Mouse (Mus musculus): ENCODE data around the gene Tmed9.

The Tmed9 gene

DNA sequence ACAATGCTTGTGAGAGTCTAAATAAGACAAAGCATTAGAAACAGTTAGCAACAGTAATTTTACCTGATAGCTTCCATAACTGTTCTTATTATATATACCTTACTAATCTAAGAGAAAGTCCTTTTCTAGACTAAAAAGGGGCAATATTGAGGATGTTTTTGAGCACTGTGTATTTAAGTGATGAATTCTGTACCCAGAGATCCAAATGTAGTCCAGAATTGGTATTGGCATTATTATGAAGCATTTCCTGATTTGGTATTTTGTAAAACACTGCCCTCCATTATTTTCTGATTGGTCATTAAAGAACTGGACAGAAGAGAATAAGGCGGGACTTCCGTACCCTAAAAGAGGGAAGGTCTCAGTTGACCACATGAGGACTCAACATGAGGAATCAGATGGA is at the start of gene Tmed9:
TSS of gene Tmed9 (plus strand) at position 301 of the 400 bp plus-strand sequence.
- in situ Hi-C loops (cut with MboI, MseI), result no loop called here

DNA sequence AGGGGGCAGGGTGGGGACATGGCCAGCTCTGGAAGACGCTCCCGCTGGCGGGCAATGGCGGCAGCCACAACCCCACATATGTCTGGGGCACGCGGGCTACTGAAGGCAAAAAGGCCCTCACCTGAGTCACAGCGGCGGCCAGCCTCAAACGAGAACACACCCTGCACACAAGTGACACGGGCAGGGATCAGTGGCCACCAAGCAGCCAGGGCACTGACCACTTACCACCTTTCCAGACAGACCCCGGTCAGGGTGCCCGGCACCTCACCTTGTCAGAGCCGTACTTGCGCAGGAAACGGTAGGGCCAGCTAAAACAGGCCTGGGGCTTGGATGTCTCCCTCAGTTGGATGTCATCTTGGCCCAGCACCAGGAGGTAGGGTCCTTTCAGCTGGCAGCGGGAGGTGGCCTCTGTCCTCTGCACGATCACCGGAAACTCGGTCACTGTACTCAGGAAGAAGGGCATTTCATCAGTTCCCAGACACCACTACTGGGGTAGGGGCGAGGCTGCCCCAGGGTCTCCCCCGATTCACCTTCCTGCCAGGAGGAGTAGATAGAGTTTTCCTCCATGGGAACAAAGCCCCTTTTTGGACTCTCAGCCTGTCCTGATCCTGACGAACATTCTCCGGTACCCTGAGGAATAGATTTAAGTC is 49.5 kb upstream of the Tmed9 start:
- in situ Hi-C loops (cut with MboI, MseI), result no loop called here

DNA sequence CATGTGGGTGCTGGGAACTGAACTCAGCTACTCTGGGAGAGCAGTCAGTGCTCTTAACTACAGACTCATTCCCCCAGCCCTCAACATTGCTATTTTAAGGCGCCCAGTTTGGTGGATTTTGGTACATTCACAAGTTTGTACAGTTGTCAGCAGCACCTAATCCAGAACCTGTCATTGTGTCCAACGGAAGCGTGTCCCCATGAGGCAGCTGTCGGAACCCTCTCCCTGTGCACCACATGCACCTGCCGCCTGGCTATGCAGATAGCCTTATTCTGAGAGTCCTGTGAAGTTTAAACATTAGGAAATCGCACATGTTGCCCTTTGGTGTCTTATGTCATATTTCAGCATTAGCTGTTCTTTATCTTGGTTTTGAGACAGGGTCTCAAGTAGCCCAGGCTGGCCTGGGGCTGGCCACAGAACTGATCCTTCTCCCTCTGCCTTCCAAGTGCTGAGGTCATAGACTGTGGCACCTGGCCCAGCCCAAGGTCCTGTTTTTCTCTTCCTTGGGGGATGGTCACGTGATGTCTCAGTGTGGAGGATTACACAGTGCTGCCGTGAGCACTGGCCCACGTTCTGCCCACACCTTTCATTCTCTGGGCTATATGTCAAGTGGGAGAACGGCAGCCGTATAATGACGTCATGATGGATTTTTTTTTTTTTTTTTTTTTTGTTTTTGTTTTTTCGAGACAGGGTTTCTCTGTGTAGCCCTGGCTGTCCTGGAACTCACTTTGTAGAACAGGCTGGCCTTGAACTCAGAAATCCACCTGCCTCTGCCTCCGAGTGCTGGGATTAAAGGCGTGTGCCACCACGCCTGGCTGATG is 47.6 kb upstream of the Tmed9 start:
- in situ Hi-C loops (cut with MboI, MseI), result no loop called here

DNA sequence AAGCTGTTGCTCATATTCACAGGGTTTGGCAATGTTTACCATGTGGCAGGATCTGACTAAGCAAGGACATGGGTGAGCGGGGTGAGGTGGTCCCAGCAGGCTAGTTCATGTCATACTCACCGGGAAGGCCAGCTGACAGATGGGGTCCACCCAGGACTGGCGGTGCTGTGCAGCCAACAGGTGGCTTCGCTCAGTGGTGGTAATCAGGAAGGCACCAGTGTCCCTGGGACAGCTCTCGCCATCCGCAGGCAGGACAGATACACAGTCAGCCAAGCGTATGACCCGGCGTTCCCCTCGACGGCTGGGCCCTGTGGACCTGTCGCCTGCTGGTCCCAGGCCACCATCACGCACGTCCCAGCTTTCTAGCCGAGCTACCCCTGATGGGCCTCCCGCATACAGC is 46.3 kb upstream of the Tmed9 start:
- in situ Hi-C loops (cut with MboI, MseI), result no loop called here

DNA sequence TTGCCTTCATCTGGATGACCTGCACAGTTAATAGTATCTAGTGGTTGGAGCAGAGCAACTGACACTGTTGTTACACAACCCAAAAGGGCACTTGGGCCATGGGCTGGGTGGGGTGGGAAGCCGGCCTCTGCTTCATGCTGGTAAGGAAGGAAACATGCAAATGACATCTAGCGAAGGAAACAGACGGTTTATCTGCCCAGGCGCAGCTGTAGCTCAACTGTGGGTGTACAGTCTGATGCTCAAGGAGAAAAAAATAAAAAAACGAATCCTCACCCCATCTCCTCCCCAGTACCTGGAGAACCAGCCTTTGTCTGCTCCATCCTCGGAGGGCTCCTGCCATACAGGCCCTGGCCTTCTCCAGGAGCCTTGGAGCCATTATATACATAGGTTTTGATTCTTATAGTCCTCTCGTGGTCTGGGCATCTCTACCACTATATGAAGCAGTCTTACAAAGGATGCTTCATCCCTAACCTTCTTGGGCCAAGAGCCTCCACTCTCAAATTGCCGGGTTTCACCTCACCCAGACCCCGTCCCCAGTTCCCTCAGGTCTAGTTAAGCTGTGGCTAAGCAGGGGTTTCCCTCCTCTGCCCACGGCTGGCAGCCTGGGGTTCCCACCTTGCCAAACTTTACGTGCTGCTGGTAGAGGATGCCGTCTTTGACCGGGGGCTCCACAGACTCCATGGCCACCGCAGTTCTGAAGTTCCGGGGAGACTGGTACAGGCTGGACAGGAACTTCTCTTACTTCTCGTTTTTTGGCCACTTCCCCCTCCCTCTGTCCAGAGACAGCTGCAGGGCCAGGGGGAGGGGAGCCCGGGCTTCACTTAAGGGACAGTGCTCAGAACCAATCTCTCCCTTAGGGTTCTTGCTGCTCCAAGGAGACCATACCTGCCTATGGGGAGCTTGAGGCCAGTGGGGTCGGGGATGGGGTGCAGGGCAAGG is 45.4 kb upstream of the Tmed9 start:
- in situ Hi-C loops (cut with MboI, MseI), result no loop called here

DNA sequence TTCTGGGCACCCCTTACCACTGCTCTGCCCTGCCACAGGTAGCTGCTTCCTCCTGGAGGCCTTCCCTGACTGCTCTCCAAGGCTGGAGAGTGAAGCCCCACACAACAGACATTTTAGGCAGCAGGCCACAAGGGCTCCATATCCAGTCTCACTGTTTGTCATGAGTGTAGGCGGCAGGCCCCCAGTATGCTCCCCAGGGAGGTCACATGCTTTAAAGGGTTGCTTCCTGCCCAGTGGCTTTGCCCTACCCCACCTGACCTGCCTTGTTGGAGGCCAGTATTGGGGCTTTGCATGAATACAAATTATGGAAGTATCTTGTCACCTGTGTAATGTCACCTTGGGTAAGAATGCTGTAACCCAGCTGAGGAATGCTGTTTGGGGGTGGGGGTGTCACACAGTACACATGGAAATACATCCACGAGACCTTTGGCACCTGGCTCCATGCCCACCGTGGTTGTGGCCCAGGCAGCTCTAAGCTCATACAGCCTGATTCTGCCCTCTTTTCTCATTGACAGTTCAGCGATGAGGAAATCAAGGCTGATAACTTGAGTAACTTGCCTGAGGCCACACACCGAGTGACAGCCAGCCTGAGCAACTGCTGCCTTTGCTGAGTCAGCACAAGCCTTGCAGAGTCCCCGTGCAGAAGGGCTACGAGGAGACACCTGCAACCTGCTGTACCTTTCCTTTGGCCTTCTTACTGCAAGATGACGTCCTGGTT is 44.2 kb upstream of the Tmed9 start, which contains the start of gene Dok3:
TSS of gene Dok3 (minus strand) at position 99 of the 718 bp plus-strand sequence.
- in situ Hi-C loops (cut with MboI, MseI), result no loop called here

DNA sequence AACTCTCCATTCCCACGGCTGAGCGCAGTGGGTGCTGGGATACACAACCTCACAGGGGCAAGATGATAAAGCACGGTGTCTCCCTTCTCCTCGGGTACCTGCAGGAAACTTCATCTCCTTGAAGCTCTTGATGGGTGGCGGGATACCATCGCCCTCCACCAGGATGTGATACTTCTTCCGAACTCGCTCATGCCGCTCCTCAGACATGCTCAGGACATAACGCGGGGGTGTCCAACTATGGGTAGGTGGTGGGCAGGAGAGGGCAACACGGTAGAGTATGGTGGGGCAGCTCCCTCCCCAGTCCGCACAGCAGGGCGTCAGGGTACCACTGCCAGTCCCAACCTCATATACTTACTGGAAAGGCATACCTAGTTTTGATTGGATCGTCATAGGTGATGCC is 38.3 kb upstream of the Tmed9 start:
- in situ Hi-C loops (cut with MboI, MseI), result no loop called here

DNA sequence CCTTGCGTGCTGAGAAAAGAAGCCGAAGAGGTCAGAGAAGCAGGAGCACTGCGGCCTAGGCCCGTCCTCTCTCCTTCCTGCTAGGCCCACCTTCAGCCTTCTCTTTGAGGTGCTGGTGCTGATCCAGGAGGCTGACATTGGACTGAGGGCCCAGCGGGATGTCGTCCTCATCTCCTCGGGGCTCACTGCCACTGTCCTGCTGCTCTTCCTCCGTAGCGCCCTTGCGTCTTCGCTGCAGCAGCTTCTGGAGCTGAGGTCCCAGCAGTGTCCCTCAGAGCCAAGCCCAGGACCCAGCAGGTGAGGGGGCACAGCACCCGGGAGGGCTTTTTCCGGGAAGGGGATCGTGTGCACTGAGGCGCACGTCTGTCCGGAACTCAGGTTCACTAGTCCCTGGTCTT is 37.7 kb upstream of the Tmed9 start:
- in situ Hi-C loops (cut with MboI, MseI), result no loop called here

DNA sequence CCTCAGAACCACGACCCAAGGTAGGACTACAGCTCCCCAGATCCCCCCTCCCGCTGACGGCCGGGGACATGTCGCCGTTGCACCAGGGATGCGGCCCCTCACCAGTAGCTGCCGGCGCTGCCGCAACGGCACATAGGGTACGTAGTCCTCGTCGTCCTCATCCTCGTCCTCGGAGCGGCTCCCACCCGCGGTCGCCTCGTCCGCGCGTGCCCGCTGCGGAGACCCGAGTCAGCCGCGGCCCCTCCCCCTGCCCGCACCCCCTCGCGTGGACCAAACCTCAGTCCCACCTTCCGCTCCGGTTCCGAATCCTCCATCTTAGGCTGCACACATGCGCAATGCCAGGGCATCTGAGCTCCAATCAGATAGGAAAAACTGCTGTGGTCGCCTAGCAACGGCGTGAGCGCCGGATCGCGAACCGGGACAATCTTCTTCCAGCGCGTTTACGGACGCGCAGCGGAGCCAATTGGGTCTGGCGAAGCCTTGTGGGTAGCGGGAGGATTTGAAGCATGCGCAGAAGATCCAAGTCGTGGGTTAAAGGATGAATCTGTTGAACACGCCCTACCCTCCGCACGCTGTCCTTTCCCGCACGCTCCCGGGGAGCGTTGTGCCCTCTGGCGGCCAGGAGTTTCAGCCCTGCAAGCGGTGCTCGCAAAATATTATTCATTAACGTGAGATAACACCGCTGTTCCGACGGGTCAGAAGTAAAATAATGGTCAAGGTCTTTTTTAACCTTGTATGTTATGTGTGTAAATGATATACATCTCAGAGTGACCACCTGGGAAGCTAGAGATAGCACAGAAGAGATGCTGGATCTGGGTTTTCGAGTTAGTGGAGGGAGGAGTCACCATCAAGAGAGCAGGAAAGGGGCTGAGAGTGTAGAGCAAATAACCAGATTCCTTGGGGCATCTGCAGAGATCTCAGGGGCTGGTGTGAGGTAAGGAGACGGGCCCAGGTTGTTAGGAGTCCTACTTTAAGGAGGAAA is 37.0 kb upstream of the Tmed9 start, which contains the start of gene Ddx41:
TSS of gene Ddx41 (minus strand) at position 465 of the 982 bp plus-strand sequence.
- in situ Hi-C loops (cut with MboI, MseI), result no loop called here

DNA sequence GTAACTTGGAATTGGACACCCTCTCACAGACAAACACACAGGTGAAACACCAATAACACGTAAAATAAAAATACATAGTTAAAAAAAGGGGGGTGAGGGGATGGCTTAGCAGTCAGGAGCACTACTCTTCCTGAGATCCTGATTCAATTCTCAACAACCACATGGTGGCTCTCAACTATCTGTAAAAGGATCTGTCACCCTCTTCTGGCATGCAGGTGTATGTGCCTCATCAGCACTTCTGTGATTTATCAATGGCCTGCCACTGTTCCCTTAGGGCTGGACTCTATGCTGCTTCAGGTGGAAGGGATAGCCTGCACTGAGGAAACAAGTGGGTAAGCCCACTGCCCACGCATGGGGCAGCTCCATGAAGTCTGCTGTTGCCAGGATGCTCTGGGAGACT is 32.6 kb upstream of the Tmed9 start:
- in situ Hi-C loops (cut with MboI, MseI), result no loop called here

DNA sequence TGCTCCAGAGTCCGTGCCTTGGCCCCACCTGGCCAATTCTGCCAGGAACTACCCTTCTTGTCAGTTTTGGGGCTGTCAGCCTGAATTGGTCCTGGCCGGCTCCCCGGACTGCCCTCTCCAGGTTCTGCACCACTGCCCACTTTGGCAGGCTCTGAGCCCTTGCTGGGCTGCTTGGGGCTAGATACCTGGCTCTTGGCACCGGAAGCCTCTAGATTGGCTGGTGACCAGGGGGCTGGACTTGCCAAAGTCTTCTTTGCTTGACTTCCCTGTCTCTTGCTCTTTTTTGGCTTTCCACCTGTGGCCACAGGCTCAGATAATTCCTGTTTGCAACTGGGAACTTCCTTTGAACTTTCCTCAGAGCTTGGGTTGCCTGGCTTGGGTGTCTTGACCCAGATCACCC is 30.6 kb upstream of the Tmed9 start:
- in situ Hi-C loops (cut with MboI, MseI), result no loop called here

DNA sequence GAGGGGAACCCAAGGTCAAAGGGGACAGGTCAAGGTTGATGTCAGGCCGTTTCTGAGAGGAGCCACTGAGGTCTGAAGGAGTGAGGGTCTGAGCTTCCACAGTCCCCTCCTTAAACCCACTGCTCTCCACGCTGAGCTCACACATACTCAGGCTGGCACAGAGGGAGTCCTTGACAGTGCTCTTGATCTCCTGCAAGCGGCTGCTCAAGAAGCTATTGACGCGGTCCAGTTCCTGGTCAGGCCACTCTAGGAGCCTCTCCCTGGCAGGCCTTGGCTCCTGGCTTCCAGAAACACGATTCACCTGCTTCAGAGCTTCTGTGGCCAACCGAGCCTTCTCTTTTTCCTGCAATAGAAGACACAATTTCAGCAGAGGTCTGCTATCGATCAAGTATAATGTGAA is 30.1 kb upstream of the Tmed9 start:
- in situ Hi-C loops (cut with MboI, MseI), result no loop called here

DNA sequence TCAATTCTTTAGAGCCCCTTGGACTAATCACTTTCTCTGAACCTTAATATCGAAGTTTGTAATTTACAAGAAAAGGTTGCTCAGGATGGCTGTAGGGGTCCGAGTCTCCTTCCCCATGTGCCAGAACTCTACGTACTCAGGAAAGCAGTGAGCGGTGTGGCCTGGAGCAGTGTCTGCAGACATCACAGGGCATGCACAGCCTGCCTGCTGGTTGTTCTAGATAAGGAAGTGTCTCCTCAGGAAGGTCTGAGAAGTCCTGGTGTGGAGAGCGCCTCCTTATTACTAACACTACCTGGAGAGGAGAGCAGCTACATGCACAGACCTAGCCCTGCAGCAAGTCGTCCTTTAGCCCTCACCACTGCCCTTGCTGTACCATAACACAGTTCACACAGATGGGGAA is 28.7 kb upstream of the Tmed9 start:
- in situ Hi-C loops (cut with MboI, MseI), result no loop called here

DNA sequence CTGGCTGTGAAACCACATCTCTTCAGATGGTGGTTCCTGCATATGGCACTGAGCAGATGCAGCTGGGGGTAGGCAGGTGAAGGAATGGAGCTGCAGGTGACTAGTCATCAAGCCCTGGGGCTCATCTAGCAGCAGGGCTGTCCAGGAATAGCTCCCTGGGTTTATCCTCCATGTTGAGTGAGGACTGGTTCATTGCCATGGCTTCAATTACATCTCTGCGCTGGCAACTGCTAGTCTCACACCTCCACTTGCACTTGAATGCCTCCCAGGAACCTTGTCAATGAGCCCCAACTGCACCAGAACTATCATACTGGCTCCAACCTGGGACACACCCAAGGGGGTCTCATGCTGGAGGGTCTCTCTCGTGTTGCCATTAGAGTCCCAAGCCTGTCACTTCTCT is 25.6 kb upstream of the Tmed9 start:
- in situ Hi-C loops (cut with MboI, MseI), result no loop called here

DNA sequence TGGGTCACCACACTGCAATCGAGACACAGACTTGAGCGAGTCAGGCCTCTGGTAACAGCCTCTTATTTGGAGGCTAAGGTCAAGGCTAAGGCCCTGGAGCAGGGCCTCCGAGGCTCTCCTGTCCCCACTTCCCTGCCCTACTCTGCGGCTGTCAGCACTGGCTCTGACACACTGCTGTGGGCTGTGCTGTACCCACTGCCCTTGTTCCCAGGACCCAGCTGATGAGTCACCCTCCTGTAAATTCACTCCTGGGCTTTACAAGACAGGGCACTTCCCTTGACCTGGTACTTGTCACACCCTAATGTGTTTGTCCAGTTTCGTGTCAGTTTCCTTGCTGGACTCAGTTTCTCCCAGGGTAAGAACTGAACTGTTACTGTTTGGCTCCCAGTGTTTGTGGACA is 25.1 kb upstream of the Tmed9 start:
- in situ Hi-C loops (cut with MboI, MseI), result no loop called here

DNA sequence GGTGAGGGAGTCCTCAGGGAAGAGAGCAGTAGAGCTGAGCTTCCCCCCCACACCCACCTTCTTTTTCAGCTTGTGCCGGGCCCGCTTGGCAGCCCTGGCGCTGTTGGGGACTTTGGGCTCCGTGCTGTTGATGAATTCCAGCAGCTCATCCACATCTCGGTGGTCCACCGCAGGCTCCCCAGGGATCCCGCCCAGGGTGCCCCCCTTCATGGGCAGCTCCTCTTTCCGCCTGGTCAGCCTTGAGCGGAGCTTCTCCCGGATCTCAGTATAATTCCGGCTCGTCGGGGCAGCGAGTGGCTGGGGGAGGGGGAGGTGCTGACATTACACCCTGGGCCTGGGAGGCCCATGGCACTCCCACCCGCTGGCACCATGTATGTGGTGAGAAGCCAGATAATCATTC is 24.5 kb upstream of the Tmed9 start:
- in situ Hi-C loops (cut with MboI, MseI), result no loop called here

DNA sequence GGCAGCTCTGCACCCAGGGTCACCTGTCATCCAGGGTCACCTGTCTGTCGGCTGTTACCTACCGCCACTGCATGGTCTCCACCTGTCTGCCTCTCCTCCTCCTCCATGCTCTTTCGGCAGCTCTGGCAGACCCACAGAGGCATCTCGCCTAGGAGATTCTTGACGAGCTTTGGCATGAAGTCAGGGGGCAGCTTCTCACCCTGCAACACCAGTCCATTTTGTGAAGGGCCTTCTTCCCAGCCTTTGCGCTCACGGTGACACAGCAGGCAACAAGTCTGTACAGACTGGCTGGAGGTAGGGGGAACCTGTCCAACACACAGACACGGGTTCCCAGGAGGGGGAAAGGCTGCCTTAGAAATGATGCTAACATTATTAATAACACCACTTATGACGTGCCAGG is 17.6 kb upstream of the Tmed9 start:
- in situ Hi-C loops (cut with MboI, MseI), result no loop called here

DNA sequence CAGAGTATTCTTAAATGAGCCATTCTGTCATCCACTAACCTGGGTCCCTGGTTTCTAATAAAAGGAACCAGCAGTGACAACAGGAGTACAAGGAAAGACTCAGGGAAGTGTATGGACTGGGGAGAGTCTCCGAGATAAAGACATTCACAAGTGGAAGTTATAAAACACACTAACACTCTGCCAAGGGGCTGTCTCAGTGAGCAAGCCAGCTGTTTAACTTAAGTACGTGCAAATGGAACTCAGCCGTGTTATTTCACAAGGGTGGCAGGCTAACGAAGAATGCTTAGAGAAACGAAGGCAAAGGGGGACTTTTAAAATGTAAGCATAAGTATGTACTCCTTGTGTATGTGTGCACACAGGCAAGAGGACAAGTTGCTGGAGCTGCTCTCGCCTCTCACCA is 16.0 kb upstream of the Tmed9 start:
- in situ Hi-C loops (cut with MboI, MseI), result no loop called here

DNA sequence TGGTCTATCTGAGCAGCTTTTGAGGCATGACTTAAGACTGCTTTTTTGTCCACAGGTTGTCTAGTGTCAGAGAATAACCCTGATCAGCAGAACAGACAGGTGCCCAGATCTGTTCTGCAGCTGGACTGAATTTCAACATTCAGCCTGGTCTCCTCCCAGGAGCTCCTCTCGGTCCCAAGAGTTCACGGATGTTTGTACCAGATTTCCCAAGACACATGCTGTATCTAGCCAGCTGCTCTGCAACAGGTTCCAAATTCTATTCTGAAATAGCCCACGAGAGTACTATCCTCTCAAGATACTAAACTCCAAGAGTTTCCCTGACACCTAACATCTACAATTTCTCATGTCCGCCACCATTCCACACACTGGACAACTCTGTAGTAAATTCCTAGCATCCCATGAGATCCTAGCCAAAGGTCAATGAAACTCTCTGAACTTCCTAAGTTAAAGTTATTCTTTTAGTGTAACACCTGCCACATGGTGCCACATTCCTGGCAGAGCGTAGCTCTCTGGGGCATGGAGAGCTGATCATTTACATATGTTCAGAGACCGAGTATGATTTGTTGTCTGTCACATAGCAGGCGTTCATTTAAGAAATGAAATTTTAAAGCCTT is 10.2 kb upstream of the Tmed9 start:
- in situ Hi-C loops (cut with MboI, MseI), result no loop called here

DNA sequence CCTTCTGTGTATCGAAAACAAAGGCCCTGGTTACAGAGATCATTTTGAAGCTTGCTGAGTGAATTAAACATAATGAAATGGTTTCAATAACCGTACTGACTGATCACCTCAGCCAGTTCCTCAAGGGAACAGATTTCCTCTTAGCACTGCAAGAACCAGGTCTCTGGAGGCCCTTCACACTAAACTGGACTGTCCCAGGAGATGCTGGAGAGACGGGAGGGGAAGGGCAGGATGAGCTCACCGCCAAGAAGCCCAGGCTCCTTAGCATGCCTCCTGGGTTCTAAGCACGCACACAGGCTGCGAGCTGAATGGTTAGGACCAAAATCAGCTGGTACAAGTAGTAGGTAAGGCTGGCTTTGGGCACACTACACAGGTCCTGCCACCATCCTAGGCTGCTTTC is 6.5 kb upstream of the Tmed9 start:
- in situ Hi-C loops (cut with MboI, MseI), result no loop called here
